In the genomic region with DNA sequence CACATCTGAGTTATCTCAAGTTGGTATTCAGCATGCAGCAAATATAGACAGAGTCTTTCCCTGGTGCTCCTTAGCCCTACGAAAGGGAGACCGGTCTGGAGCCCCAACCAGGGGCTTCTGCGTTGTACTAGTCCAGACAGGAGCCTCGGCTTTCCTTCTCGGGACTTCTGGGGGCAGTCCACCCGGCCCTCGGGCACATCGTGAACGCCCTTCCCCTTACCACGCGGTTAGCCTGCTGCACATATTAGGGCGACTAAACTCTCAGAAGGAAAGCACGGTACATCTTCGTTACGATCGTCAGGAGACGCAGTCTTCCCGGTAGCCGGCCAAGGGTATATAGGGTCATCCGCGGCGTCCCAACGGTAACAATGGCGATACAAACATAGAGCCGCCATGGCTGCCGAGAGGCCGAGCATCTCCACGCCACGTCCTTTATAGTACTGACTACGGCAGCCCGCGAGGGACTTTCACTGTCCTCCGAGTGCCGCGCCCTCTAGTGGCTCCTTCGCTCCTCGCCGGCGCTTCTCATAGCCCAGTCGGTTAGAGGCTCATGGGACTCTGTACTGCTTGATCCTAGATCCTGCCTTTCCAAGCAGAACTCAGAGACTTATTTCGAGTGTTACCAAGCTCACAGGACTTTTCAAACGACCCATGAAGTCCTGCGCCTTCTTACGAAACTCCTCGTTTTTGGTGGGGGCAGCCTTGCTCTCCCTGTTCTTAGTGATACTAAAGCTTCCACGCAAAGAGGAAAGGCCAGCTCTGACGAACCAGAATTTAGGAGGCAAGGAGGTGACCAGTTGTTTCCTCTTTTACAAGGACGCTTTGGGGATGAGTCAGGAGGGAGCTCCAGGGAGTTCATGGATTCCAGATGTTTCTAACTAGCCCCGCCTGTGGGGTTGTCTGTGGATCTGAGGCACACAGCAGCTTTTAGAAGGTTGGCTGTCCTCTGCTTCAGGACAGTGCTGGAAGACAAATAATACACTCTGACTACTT, we compare ENCODE assay signal across 1 mouse cellular context.
A peak's percentile ranks its signal among the peaks of the same experiment; 100 is the strongest.
TF ChIP-seq lines count a peak whose summit lies in the region.

No protein-coding gene starts in this region.

TF ChIP-seq in C2C12, 6 proteins besides CTCF, POLR2A, EP300 and RAD21:
- TF ChIP-seq FOSL1 (IDR thresholded peaks at IDR 0.05; ENCODE audit: insufficient read depth, low read length, poor library complexity, severe bottlenecking) = no peak
- no peak for TF ChIP-seq USF1 (IDR thresholded peaks at IDR 0.05; ENCODE audit: low read depth)
- TF ChIP-seq MAX (IDR thresholded peaks at IDR 0.05) = peak; percentile 93
